Mouse (Mus musculus) skeletal muscle tissue, adult 2 months (tissue): ENCODE results near the gene Mfsd5.
A peak's percentile ranks its signal among the peaks of the same experiment; 100 is the strongest.

ENCODE experiments used
- DNase-seq: peaks from one replicate; pipeline ENCODE4 v3.0.0-alpha.2; 2012; ENCODE audit warnings: low read depth, low spot score

Mfsd5 gene

DNA sequence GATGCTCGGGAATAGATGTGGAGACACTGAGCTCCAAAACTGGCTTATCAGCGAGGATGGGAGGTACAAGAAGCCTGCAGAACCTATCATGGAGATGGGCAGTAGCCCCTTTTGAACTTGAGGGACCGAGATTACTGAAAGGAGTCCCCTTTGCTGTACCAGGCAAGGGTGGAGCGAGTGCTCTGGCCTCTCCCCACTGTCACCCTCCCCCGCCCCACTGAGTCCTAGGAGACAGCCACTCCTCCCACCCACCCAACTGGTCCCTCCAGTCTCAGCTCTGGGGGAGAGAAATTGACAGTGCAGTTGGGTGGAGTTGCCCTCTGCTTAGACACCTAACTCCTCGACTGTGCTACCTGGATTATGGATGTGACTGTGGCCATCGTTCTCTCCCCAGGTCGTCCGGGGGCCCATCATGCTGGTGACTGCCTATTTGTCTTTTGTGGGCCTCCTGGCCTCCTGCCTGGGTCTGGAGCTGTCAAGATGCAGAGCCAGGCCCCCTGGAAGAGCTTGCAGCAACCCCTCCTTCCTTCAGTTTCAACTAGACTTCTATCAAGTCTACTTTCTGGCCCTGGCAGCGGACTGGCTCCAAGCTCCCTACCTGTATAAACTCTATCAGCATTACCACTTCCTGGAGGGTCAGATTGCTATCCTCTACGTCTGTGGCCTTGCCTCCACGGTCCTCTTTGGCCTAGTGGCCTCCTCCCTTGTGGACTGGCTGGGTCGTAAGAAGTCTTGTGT lies 698 bp downstream of the Mfsd5 start:
- DNase-seq, result no peak

DNA sequence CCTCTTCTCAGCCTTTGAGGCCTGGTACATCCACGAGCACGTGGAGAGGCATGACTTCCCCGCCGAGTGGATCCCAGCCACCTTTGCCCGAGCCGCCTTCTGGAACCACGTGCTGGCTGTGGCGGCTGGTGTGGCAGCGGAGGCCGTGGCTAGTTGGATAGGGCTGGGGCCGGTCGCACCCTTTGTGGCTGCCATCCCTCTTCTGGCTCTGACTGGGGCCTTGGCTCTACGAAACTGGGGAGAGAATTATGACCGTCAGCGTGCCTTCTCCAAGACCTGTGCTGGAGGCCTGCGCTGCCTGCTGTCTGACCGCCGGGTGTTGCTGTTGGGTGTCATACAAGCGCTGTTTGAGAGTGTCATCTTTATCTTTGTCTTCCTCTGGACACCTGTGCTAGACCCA lies 1.4 kb downstream of the Mfsd5 start:
- no peak for DNase-seq

DNA sequence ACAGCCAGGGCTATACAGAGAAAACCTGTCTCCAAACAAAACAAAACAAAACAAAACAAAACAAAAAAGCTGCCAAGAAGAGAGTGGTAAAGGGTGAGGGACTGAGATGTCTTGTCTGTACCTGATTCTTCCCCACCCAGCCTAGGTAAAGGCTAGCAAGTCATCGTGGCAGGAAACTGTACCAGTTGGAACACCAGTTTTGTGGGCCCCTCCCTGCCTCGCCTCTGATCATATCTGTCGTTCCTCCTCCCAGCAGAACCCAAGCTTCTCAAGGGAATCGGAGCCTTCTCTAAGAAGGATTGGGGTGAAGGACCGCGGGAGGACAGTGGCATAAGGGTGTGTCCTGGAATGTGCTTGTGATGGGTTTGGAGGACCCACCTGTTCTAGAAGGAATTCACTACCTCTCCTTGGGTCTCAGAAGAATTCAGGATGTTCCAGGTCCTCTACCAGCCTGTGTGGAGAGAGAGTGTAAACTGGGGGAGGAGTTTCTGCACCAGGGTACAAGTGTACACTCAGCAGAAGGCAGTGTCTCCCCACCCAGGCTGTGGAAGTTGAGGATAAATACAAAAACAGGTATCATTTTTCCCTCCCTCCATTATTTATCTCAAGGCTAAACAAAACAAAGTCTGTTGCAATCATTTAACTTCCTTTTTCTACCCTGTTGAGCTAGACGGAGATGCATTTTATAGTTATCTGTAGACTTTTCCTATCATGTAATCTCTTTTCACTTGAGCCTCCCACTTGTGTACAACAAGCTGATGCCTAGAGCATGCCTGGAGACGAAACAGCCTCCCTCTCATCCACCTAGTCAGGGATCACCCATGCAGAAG lies 3.4 kb downstream of the Mfsd5 start:
- DNase-seq, result no peak

DNA sequence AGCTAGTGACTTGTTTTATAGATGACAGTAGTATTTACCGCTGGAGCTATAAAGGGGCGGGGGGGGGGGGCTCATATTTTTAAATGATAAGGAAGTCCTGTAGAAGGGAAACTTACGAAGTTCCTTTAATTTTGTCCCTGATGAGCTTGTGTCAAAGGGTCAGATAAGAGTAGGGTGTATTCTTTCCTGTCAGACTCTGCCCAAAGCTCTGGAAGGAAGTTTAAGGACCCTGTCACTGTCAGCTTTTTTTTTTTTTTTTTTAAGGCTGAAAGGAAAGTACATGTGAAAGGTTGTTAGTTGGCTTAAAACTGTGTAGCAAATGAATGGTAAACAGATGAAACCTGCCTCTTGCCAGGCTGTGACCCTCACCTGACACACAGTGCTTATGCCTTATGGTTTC lies 4.4 kb downstream of the Mfsd5 start:
- DNase-seq, result no peak

DNA sequence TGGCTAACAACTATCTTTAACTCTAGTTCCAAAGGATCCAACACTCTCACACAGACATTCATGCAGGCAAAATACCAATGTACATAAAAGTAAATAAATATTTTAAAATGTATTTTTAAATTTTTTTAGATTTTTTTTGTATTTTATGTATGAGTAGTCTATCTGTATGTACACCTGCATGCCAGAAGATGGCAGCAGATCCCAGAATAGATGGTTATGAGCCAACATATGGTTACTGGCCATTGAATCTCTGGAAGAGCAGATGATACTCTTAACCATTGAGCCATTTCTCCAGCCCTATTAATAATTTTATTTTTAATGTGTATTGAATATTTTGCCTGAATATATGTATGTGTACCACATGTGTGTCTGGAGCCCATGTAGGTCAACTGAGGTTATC lies 8.1 kb downstream of the Mfsd5 start:
- DNase-seq, result no peak

DNA sequence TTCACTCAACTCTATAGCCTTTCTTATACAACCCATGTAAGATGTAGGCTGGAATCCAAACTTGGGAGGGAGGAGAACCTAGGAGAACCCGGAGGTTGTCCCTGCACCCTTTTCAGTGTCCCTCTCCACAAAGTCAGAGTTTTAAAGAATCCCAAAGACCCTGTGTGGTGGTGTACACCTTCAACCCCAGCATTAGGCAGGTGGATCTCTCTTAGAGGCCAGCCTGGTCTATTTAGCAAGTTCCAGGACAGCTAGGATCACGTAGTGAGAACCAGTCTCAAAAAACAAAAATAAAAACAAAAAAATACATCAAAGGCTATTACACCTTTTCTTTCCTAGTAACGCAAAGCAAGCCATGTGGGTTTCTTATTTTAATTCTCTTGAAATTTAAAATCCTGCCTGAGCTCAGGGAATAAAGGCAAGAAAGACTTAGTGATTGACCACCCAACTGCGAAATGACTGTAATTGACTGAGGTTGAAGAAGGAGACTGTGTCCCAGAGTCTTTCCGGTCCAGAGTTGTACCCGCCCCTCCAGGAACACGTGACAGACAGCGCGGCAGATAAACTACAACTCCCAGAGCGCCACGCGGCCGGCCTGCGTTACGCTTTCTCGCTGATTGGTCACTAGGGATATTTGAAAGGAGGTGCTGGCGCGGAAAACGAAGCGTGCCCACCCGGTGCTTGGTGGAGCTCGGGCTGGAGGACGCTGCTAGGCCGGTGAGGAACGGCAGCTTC lies 16.5 kb downstream of the Mfsd5 start, which contains the start of gene Espl1:
Gene Espl1 (plus strand): TSS at position 634 of the 735 bp plus-strand sequence.
- peak; percentile 80 for DNase-seq

DNA sequence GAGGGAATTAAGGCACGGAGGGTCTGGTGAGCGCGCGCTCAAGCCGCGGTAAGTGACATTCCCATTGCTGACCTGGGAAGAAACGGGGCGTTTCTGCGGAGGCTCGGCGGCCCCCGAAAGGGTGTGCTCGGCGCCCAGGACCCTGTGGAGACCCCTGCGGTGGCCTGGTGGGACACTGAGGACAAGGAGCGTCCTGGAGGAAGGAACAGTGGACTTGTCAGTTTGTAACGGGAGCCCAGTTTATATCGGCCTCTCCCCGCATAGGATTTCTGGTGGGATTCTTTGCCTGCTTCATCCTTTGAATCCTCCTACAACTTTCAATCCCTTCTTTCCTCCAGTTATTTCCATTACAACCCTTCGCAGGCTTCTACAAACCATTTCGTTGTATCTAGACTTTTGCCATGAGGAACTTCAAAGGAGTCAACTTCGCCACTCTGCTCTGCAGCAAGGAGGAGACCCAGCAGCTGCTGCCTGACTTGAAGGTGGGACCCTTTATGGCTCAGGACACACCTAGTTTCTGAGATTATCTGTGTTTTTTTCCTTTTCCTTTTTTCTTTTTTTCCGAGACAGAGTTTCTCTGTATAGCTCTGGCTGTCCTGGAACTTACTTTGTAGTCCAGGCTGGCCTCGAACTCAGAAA lies 17.2 kb downstream of the Mfsd5 start:
- no peak for DNase-seq

DNA sequence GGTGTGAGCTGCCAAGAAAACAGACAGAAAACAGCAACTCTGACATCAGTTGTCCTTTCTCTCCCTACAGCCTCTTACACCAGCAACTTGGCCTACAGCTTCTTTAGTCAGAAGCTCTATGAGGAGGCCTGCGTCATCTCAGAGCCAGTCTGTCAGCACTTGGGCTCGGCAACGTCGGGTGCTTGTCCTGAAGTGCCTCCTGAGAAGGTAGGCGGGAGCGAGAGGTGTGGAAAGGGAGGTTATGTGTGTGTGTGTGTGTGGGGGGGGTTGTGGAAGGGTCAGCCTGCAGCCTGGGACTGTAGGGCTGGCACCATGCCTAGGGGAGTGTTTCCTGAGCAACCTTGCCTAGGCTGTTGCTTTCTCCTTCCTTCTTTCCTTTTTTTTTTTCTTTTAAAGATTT lies 23.3 kb downstream of the Mfsd5 start:
- no peak for DNase-seq

DNA sequence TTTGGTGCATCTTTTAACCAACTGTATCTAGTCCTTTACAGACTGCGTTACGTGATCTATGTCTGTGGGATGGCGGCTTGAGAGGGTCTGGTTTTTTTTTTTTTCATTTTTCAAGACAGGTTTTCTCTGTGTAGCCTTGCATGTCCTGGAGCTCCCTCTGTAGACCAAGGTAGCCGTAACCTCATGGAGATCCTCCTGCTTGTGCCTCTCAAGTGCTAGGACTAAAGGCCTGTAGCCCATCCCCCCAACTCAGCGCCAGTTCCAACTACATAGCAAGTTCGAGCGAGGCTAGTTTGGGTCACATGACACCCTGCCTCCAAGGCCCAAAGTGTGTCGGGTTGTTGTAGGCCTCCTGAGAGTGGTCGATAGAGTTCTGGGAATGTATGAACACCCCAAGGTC lies 29.5 kb downstream of the Mfsd5 start:
- no peak for DNase-seq

DNA sequence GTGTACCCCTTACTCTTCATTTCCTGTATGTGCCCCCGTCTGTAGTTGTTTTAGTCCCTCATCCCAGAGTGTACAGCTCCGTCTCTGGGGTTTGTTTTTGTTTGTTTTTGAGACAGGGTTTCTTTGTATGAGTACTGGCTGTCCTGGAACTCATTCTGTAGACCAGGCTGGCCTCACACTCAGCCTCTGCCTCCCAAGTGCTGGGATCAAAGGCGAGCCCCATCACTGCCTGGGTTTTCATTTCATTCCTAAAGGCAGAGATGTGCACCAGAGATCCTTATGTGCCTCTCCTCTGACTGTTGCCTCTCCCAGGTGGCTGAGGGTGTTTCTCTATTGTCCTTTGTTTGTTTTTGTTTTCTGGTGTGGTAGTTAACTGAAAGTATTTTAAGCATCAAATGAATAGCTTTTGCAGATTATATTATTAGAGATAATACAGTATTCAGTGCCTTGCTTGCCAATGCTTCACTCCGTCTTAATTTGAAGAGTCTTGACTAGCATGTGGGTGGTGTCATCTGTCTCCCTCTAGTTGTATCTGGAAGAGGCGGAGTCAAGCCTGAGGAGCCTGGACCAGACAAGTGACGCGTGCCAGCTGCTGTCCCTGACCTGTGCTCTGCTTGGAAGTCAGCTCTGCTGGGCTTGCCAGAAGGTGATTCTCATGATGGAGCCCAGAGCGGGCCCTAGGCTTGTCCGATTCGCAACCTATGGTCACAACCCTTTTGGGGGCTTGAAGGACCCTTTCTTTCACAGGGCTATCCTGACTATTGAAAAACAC lies 31.0 kb downstream of the Mfsd5 start:
- no peak for DNase-seq

DNA sequence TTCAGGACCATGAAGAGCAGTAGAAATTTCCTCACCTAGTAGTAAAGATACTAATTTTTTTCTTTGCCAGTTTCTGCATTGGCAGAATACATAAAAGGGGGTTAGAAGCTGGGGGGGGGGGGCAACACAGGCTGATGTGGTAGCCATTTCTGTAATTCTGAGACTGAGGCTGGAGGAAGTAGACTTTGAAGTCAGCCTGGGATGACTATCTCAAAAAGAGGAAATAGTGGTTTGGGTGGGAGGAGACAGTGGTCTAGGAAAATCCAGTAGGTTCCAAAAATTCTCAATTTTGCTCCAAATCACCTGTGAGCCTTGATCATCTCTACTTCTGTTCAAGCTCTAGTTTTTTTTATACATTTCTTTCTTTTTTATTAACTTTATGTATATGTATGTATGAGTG lies 32.2 kb downstream of the Mfsd5 start:
- DNase-seq, result no peak

DNA sequence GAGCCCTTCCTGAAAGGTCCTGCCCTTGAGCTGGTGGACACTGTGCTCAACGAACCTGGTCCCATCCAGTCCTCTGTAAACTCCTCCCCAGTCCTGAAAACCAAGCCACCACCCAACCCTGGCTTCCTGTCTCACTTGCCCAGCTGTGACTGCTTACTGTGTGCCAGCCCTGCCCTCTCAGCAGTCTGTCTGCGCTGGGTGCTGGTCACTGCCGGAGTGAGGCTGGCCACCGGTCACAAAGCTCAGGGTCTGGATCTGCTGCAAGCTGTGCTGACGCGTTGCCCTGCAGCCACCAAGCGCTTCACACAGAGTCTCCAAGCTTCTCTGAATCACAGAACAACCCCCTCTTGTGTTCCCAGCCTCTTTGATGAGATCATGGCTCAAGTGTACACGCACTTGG lies 36.0 kb downstream of the Mfsd5 start:
- DNase-seq, result peak; percentile 31

DNA sequence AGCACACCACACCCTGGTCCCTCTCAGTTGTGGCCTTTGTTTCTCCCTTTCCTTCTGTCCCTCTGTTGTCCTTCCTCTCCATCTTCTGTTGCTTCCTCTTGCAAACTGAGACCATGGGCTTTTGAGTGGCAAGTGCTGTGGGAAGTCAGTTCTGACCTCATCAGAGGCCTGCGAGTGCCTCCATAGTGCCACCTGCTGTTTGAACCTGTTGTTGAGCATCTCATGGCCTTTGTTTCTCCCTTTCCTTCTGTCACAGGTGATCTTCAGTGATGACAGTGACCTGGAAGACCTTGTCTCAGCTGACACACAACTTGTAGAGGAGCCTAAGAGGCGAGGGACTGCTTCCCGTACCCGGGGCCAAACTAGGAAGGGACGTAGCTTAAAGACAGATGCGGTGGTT lies 37.0 kb downstream of the Mfsd5 start:
- DNase-seq, result peak; percentile 40

DNA sequence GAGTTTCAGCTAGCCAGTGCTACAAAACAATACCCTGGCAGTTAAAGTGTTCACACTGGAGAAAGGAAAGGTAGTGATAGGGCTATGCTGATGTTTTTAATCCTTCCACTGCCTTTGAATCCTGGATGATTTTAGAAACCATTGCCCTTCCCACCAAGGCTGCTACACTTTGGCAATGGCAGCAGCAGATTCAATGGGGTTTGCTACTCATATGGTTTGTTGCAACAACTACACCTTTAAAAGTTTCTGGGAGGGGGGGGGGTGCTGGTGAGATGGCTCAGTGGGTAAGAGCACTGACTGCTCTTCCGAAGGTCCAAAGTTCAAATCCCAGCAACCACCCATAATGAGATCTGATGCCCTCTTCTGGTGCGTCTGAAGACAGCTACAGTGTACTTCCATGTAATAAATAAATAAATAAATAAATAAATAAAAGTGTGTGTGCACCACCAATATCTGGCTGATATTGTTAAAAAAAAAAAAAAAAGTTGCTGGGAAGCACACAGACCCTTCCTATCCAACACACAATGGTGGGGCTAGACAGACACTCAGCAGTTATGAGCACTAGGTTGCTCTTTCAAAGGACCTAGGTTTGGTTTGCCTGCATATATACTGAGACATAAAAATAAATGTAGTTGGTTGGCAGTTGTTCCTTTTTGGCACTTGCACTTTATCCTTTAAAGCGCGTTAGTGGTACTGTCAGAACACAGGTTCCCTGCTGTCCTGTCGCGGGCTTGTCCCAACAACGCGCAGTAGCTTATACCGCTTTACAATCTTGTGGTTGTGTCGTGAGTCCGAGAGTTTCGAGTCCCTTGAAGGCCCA lies 45.6 kb downstream of the Mfsd5 start:
- no peak for DNase-seq

DNA sequence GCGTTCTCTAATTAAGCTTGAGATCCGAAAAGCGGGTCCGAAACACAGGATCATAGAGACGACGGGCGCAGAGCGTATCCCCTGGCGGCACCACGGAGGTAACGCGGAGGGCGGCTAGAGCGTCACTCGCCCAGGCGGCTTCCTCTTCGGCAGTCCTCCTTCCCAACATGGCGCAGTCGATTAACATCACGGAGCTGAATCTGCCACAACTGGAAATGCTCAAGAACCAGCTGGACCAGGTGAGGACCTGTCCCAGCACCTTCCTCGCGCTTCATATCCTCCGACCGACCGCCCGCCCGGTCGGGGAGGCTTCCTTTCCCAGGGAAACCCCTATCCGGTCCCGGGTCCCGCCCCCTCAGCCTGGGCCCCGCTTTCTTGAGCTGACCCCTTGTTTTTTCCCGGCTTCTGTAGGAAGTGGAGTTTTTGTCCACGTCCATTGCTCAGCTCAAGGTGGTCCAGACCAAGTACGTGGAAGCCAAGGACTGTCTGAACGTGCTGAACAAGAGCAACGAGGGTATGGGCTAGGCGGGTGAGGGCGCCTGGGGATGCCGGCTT lies 46.8 kb downstream of the Mfsd5 start, which contains the start of gene Pfdn5:
Gene Pfdn5 (plus strand): TSS at position 95 of the 555 bp plus-strand sequence.
- peak; percentile 51 for DNase-seq

DNA sequence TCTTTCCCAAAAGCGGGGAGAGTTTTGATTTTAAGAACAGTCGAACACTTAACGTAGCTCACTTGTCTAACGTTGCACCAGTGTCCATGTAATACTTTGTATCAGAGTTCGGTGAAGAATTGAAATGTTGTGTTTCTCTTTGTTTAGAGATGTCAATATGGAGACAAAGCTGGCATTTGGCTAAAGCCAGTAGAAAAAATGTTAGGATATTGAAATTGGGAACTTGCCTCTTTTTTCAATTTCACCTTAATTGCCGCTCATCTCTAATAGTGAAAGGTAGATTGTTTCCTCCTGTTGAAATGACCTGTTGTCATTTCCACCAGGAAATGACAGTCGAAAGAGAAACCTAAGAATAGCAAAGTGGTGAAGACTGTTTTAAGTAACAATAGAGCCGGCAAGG lies 47.6 kb downstream of the Mfsd5 start:
- no peak for DNase-seq
